Mouse (Mus musculus) gastrocnemius, postnatal 14 days (tissue): ENCODE data around the gene Ehmt2. TPM values are rescaled to one million over a fixed set of nuclear protein-coding genes. Genes with fewer than 3 reads are reported as not detected.
"Not testable (repeated sequence)": the region's sequence is repeated elsewhere in the genome, so short reads cannot be mapped to it uniquely, and the experiment has no call there.

ENCODE experiments used
- DNase-seq: peaks from one replicate; pipeline ENCODE4 v3.0.0; 2021; ENCODE audit warnings: mixed read lengths
- intact Hi-C: fragments of 180-260 bp; cut with DNase I; formaldehyde crosslinking; loops from one replicate; pipeline ENCODE4 v1.15.1; 2025; ENCODE audit warnings: low total_unique reads
- total RNA-seq, 2 experiments: library from RNA; stranded (reverse); gene quantifications; 2 replicates each; pipeline ENCODE4 v1.2.3; 2021

The Ehmt2 gene
- total RNA-seq, 2 experiments from 2014 or later: 29.4 to 32.2 TPM

DNA sequence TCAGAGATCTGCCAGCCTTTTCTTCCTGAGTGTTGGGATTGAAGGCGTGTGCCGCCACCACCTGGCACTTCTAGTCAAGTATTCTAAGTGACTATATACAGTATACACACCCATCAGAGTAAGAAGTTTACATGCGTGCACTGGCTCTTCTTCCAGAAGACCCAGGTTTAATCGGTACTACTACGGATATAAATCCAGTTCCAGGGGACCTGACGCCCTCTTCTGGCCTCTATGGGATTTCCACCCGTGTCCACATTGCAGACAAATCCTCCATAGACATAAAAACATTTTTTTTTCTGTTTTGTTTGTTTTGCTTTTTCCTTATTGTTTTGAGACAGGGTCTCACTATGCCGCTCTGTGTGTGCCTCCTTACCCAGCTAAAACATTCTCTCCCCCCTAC, 49.3 kb downstream of the Ehmt2 start:
- no peak for DNase-seq
- intact Hi-C loops: no loop called here

DNA sequence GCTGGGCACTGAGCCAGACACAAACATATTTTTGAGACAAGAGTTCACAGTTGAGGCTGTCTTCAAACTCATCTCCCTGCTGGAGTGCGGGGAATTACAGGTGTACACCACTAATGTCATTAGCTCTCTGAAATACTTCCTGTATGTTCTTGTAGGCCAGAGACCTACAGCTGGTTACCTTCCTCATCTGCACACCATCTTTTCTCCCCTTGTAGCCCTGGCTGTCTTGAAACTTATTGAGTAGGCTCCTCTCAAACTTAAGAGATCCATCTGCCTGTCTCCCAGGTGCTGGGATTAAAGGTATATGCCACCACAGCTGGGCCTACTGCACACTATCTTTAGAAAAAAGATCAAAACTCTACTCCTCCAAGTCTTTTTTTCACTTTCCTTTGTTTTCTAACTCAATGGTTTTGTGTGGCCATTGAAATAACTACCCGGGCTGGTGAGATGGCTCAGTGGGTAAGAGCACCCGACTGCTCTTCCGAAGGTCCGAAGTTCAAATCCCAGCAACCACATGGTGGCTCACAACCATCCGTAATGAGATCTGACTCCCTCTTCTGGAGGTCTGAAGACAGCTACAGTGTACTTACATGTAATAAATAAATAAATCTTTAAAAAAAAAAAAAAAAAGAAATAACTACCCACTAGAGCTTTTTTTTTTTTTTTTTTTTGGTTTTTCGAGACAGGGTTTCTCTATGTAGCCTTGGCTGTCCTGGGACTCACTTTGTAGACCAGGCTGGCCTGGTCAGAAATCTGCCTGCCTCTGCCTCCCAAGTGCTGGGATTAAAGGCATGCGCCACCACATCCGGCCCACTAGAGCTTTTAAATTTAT, 50.7 kb downstream of the Ehmt2 start:
- intact Hi-C loops, DNase-seq: not testable (repeated sequence)

DNA sequence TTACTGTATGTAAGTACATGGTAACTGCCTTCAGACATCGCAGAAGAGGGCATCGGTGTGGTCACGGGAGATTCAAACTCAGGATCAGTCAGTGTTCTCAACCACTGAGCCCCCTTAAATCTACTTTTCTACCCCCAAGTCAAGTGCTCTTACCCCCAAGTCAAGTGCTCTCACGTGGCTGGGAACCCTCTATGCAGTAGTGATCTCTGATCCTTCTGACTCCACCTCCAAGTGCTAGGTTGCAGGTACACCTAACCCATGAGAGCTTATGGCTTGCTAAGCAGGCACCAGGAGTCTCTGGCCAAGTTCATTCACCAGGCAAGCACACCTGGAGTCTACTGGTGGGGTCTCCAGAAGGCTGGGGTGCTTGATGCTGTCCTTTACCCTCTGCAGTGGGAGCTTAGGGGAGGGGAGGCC, 51.3 kb downstream of the Ehmt2 start:
- DNase-seq: no peak
- intact Hi-C loops: no loop called here

DNA sequence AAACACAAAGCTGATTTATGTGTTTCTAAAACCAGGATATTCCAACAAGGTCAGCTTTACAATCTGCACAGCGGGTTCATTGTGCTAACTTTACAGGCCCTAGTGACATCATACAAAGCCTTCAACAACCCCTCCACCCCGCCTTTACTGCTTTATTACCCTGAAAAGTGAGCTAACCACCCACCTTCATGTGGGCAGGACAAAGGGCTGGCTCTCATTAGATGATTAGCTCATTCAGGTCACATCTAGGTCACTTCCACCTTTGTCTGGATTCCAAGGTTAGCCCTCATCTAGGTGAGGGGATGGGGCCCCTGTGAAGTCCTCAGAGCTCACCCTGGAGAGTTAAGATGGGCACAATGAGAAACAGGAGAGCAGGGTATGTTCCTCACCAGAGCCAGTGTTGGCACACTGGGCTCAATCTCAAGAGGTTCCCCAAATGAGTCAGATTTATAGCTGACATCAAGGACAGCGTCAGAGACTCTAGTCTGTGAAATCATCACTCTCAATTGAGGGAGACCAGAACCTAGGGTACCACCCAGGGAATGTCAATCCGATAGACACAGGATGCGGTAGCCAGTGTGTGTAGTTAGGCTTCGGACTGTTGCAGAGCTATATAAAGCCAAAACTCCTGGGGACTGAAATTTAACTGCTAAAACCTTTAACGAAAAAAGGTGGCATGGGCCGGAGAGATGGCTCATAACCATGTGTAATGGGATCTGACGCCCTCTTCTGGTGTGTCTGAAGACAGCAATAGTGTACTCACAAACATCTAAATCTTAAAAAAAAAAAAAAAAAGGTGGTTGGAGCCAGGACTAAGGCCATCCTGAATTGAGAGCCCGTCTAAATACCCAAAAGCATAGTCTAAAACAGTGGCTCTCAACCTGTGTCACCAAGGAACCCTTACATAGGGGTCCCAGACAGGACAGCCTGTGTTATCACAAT, 52.5 kb downstream of the Ehmt2 start:
- intact Hi-C loops: no loop called here
- no peak for DNase-seq

DNA sequence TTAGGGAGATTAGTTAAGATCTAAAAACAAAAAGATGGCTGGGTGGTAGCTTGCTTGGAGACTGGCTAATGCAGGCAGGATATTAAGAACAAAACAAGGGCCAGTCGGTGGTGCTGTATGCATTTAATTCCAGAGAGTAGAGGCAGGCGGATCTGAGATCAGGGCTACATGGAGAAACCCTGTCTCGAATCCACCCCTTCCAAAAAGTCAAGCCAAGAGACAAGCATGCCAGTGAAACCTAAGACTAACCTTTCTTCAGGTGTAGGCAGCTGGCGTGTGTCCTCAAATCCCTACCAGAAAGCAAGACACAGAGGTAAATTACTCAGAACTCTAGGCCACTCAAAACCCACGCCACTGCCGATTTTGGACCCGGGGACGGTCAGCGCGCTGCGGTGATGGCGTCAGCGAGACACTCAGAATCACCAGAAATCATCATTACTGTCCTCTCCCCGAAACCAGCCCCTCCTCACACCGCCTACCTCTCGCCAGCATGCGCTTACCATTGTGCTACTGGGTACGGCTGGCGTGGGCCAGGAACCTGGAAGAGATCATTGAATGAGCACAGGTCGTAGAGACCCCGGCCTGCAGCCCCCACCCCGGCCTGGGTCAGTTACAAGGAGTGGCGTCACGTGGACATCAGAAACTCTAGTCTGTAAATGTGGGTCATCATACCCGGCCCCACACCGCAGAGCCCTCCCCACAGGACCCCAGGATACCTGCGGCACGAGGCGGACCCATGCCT, 53.5 kb downstream of the Ehmt2 start:
- no peak for DNase-seq
- intact Hi-C loops: no loop called here

DNA sequence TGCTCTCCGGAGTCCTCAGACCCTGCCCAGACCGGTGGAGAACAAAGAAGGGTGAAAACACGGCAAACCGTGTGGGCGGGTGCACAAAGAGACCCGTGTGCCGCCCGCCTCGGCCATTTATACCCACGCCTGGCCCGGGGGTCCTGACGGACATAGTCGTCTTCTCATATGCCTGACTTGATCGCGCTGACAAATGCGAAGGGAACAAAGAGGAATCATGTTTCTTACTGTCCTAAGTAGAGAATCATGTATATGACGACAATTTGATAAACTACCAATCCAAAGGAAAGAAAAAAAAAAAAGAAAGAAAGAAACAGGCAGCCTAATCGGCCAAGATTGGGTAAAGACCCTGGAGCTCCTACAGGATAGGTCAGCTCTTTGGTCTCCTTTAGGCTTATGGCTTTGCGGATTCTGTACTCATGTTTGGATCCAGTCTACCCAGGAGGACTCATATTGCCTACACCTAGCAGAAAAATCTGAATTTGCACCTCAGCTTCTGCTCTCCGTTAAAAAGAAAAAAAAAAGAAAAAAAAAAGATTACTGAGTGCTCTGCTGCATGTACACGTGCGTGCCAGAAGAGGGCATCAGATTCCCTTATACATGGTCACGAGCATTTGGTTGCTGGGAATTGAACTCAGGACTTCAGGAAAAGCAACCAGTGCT, 54.2 kb downstream of the Ehmt2 start:
- DNase-seq: peak; percentile 82
- intact Hi-C loops: no loop called here

DNA sequence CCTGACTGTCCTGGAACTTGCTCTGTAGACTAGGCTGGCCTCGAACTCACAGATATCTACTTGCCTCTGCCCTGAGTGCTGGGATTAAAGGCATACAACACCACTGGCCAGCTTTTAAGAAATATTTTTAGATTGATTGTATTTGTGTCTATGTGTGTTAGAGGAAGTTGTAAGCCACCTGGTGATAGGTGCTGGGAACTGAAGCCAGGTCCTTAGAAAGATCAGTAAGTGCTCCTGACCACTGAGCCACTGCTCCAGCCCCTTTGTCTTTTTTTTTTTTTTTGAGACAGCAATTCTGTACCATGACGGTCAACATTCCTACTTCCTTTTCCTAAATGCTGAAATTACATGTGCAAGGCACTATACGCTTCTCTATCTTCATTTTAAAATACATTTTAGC, 55.0 kb downstream of the Ehmt2 start:
- no peak for DNase-seq
- intact Hi-C loops: no loop called here

DNA sequence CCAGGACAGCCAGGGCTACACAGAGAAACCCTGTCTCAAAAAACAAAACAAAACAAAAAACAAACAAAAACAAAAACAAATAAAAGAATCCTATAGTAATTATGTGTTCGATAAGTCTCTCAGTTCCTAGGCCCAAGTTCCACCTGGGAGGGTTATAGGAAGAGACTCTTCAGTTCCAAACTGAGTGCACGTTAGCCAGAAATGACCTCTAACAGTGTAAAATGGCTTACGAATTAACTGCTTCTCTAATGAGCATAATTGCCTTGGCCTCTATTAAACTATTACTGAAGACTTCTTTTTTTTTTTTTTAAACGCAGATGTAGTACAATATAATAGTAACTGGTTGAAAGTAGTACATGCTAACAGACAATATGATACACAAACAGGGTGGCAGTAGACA, 55.6 kb downstream of the Ehmt2 start:
- intact Hi-C loops: no loop called here
- no peak for DNase-seq

DNA sequence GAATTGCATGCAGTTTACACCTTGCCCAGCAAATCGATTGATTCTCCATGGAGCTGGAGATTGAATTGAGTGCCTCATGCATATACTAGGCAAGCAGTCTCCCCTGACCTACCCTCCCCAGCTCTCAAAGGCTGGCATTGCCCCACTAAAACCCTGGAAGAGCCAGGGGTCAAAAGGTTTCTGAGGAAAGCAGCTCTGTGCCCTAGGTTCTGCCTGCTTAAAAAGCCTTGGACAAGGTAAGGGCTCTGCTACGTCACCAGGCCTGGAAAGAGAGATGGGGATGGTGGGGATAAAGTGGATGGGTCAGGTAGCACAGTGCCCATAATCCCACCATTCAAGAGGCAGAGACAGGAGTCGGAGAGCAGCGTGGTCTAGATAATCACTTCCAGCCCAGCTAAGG, 56.6 kb downstream of the Ehmt2 start:
- no peak for DNase-seq
- intact Hi-C loops: no loop called here

DNA sequence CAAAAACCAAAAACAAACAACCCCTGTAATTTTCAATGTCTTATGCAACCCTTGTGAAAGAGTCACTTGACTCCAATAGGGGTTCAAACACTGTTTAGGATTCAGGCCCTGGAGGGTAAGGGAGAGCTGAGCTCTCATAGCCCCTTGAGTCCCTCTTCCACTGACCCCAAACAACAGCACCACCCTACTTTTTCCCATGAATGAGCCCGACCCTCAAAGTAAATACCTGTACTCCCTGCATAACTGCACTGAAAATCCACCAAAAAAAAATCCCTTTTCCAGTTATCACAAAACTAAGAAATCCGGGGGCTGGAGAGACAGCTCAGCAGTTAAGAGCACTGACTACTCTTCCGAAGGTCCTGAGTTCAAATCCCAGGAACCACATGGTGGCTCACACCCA, 57.6 kb downstream of the Ehmt2 start:
- intact Hi-C loops: no loop called here
- DNase-seq: no peak

DNA sequence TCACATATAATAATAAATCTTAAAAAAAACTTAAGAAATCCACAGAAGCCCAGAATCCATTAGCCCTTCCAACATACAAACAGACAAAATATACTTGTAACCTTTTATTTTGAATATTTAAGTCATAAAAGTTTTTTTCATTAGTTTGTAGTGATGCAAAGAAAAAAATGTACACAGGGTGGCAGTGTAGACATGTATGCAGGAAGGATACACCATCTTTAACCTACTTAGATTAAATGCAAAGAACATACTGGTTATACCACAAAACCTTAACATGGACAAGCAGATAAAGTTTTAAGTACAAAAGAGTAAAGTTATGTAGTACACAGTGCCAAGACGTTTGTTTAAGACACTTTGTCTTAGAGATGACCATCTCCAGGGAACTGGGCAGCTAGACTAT, 58.1 kb downstream of the Ehmt2 start:
- no peak for DNase-seq
- intact Hi-C loops: no loop called here

DNA sequence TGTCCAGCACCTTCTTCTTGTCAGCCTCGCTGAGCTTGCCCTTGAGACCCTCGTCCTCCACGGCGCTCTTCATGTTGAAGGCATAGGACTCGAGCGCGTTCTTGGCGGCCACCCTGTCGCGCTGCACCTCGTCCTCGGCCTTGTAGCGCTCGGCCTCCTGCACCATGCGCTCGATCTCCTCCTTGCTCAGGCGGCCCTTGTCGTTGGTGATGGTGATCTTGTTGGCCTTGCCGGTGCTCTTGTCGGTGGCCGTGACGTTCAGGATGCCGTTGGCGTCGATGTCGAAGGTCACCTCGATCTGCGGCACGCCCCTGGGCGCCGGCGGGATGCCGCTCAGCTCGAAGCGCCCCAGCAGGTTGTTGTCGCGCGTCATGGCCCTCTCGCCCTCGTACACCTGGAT, 59.0 kb downstream of the Ehmt2 start:
- intact Hi-C loops, DNase-seq: not testable (repeated sequence)

DNA sequence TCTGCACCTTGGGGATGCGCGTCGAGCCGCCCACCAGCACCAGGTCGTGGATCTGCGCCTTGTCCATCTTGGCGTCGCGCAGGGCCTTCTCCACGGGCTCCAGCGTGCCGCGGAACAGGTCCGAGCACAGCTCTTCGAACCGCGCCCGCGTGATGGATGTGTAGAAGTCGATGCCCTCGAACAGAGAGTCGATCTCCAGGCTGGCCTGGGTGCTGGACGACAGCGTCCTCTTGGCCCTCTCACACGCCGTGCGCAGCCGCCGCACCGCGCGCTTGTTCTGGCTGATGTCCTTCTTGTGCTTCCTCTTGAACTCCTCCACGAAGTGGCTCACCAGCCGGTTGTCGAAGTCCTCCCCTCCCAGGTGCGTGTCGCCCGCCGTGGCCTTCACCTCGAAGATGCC, 59.7 kb downstream of the Ehmt2 start:
- DNase-seq, intact Hi-C loops: not testable (repeated sequence)

DNA sequence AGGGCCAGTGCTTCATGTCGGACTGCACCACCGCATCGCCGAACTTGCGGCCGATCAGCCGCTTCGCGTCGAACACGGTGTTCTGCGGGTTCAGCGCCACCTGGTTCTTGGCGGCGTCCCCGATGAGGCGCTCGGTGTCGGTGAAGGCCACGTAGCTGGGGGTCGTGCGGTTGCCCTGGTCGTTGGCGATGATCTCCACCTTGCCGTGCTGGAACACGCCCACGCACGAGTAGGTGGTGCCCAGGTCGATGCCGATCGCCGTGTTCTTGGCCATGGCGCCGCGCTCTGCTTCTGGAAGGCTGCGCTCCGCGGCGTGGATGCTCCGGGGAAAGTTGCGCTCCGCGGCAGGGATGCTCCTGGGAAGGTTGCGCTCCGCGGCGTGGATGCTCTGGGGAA, 60.5 kb downstream of the Ehmt2 start:
- intact Hi-C loops, DNase-seq: not testable (repeated sequence)

DNA sequence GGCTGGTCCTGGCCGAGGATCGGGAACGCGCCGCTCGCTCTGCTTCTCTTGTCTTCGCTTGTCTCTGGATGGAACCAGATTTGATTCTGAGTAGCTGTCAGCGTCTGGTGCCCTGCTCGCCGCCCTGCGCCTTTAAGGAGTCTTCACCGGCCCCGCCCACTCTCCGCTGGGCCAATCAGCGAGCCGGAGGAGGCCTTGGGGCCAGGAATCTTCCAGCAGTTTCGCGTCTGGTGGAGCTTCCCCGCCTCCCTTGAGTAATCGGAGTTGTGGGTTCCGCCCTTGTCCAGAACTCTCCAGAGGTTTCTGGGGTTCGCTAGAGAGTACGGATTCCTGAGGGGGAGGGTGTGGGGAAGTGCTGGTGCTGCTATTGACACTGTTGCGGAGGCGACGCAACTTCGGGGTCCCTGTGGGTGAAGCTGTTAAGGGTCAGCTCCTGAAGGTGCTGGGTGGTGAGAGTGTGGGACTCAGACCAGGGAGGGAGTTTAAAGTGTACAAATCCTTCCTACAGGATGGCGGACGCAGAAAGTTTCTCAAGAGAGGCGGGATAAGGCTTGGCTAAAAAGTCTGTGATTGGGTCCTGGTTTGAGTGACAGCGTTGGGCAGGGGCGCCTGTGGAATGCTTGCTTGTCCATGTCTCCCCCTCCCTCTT, 61.0 kb downstream of the Ehmt2 start, which contains the start of gene Hspa1b:
Gene Hspa1b (minus strand): TSS at position 109 of the 649 bp plus-strand sequence.
- peak; percentile 64 for DNase-seq
- intact Hi-C loops: not testable (repeated sequence)

DNA sequence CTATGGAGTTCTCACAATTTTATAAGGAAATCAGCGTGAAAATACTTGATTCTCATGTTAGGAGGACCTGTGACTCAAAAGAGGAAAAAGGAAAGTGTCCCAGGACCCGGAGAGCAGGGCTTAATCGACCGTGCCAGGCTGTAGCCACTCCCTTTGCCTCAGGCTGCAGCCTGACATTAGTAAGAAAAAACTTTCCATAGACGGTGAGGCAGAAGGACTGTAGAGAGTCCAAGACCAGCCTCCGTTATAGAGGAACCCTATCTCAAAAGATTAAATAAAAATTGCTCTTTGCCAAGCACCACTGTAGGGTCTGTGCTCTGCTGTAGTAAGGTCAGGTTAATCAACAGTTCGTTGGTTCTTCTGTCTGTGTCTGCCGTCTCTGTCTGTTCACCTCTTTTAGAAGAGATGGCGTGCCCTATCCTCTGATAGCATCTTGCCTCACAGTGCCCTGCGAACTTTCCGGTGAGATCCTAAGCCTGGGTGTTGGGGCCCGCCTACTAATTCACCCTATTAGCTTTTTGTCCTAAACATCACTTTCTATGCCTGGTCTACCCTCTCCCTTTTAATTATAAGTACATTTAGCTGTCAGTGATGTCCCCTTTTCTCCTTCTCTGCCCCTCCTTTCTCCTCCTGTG, 61.7 kb downstream of the Ehmt2 start:
- no peak for DNase-seq
- intact Hi-C loops: no loop called here

DNA sequence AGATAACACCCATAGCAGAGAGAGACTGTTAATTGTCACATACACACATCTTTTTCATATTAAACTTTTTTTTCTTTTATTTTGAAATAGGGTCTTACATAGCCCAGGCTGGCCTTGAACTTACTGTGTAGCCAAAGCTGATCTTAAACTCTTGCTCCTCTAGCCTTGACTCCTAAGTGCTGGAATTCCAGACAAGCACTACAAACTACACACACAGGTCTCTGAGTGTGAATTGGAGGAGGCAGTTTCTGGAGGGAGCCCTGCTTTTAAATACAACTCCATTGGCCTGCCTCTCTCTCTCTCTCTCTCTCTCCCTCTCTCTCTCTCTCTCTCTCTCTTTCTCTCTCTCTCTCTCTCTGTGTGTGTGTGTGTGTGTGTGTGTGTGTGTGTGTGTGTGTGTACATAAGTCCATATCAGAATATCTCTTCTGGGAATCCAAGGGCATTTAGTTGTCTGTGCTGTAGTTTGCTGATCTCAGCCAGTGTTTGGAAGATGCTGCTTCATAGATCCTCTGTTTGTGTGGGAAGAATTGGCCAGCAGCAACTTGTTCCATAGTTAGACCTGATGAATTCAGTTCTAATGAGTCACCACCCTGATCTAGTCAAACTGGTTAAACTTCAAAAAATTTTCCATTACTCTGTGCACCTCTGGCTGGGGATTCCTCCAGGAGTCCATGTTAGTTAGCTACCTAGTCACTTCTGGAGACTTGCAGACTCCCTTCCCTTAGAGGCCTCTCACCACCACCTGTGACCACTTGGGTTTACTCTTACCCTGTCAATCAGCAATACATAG, 62.6 kb downstream of the Ehmt2 start:
- no peak for DNase-seq
- intact Hi-C loops: no loop called here

DNA sequence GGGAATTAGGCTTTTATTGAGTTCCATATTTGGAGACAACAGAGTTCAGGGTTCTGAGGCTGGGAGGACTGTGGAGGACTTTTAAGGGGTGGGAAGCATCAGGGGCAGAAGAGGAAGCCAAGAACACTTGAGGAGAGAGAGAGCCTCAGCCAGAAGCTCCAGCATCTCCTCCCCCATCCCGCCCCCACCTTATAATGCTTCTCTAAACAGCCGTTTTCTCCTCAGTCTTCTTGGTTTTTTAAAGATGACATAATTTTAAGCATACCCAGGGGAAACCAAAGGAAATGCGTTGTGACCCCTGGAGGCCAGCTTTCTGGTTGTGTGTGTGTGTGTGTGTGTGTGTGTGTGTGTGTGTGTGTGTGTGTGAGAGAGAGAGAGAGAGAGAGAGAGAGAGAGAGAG, 63.9 kb downstream of the Ehmt2 start:
- DNase-seq: no peak
- intact Hi-C loops: no loop called here
